7 mouse cellular contexts compared by ENCODE assay signal in genomic region chr13:13953874-13954832, GRCm38 (mm10). TPM values are rescaled to one million over a fixed set of nuclear protein-coding genes. Genes with fewer than 3 reads are reported as not detected.
DNase-seq lines count a peak whose midpoint lies in the region; ATAC-seq lines count a peak whose summit lies in the region.

Gene B3galnt2, plus strand, starts transcription at chr13:13954469.

- H3K27me3 ChIP-seq in embryonic facial prominence, embryonic 12.5 days, result no peaks in the 10 kb centered on the region
- no peaks in the 10 kb centered on the region for H3K27me3 ChIP-seq in limb, embryonic 11.5 days (ENCODE audit: control insufficient read depth, insufficient read depth, low read length)
- H3K27me3 ChIP-seq in midbrain, embryonic 14.5 days (ENCODE audit: control insufficient read depth, insufficient read depth, low read length), result no peaks in the 10 kb centered on the region

- H3K36me3 ChIP-seq in embryonic facial prominence, embryonic 12.5 days, result no peaks in the 10 kb centered on the region
- H3K36me3 ChIP-seq in limb, embryonic 11.5 days (ENCODE audit: control insufficient read depth, insufficient read depth, low read length), result no peaks in the 10 kb centered on the region; the same call in 1 of the 2 replicates
- H3K36me3 ChIP-seq in midbrain, embryonic 14.5 days (ENCODE audit: control insufficient read depth, insufficient read depth, low read length), result no peaks in the 10 kb centered on the region

- DNase-seq in adrenal gland, postnatal 25 days, result peak; percentile 91
- DNase-seq in heart, adult 11 months, result peak; percentile 100
- DNase-seq in kidney, adult 18-20 months, result peak; percentile 94
- peak; percentile 96 for DNase-seq in limb, embryonic 11.5 days (ENCODE audit: low spot score)
- DNase-seq in midbrain, embryonic 14.5 days, result peak; percentile 100
- peak; percentile 87 to 95 for DNase-seq in spleen, adult 18-20 months

- H3K9ac ChIP-seq in embryonic facial prominence, embryonic 12.5 days, result peak within 1 kb of the TSS; percentile 86
- H3K9ac ChIP-seq in limb, embryonic 11.5 days (ENCODE audit: low read length), result peak within 1 kb of the TSS; percentile 62
- H3K9ac ChIP-seq in midbrain, embryonic 14.5 days (replicated peaks; ENCODE audit: low read length), result peak within 1 kb of the TSS; percentile 80

- peaks cover 4% of the 10 kb centered on the region for H3K4me1 ChIP-seq in embryonic facial prominence, embryonic 12.5 days
- H3K4me1 ChIP-seq in limb, embryonic 11.5 days (ENCODE audit: control insufficient read depth, insufficient read depth, low read length), result no peaks in the 10 kb centered on the region
- H3K4me1 ChIP-seq in midbrain, embryonic 14.5 days (ENCODE audit: control insufficient read depth, insufficient read depth, low read length), result peaks cover 13% of the 10 kb centered on the region

- H3K4me2 ChIP-seq in embryonic facial prominence, embryonic 12.5 days (replicated peaks), result peak within 1 kb of the TSS; percentile 68
- H3K4me2 ChIP-seq in limb, embryonic 11.5 days (ENCODE audit: low read depth, severe bottlenecking), result peak within 1 kb of the TSS; percentile 50
- peak within 1 kb of the TSS; percentile 79 for H3K4me2 ChIP-seq in midbrain, embryonic 14.5 days (ENCODE audit: low read length)

- peak within 1 kb of the TSS; percentile 88 for H3K4me3 ChIP-seq in embryonic facial prominence, embryonic 12.5 days
- H3K4me3 ChIP-seq in limb, embryonic 11.5 days (ENCODE audit: low read depth, low read length), result peak within 1 kb of the TSS; percentile 49
- peak within 1 kb of the TSS; percentile 82 for H3K4me3 ChIP-seq in midbrain, embryonic 14.5 days (replicated peaks; ENCODE audit: low read depth, low read length)

- H3K9me3 ChIP-seq in embryonic facial prominence, embryonic 12.5 days, result no peaks in the 10 kb centered on the region
- no peaks in the 10 kb centered on the region for H3K9me3 ChIP-seq in limb, embryonic 11.5 days (ENCODE audit: control insufficient read depth, low read length)
- H3K9me3 ChIP-seq in midbrain, embryonic 14.5 days (ENCODE audit: control insufficient read depth, low read length), result no peaks in the 10 kb centered on the region

- H3K27ac ChIP-seq in embryonic facial prominence, embryonic 12.5 days, result peak within 1 kb of the TSS; percentile 88
- peak within 1 kb of the TSS; percentile 71; the same call in 1 of the 2 replicates for H3K27ac ChIP-seq in limb, embryonic 11.5 days (replicated peaks; ENCODE audit: low read depth, low read length)
- peak within 1 kb of the TSS; percentile 71 for H3K27ac ChIP-seq in midbrain, embryonic 14.5 days (replicated peaks; ENCODE audit: low read depth, low read length)

- peak; percentile 100 for ATAC-seq in embryonic facial prominence, embryonic 12.5 days (ENCODE audit: insufficient number of reproducible peaks, insufficient read depth, low FRiP score, low TSS enrichment)
- peak; percentile 99 for ATAC-seq in limb, embryonic 11.5 days (ENCODE audit: insufficient number of reproducible peaks, low FRiP score, low TSS enrichment, low read depth)
- ATAC-seq in midbrain, embryonic 14.5 days (ENCODE audit: low FRiP score, low TSS enrichment), result peak; percentile 99

- WGBS in embryonic facial prominence, embryonic 12.5 days, result under 1% methylated on average over 78 of the region's 78 CpGs
- under 1% methylated on average over 78 of the region's 78 CpGs for WGBS in limb, embryonic 11.5 days
- under 1% methylated on average over 76 of the region's 78 CpGs for WGBS in midbrain, embryonic 14.5 days

RNA-seq across cellular contexts. Expression of gene B3galnt2, which starts in this region (rescaled TPM):
- total RNA-seq in adrenal gland, postnatal 25 days (2021), result 25.6 and 26.0 TPM in 2 replicates
- polyA plus RNA-seq in embryonic facial prominence, embryonic 12.5 days (2016; fragmentation: Nextera tagmentation; extraction: Ambion mirVana), result 44.7 and 45.6 TPM in 2 replicates
- 49.4 and 49.7 TPM in 2 replicates for polyA plus RNA-seq in limb, embryonic 11.5 days (2014; fragmentation: Nextera tagmentation; extraction: Ambion mirVana)
- polyA plus RNA-seq in midbrain, embryonic 14.5 days (2014; fragmentation: Nextera tagmentation; extraction: Ambion mirVana), result 17.2 and 20.6 TPM in 2 replicates

Comparison
In these comparisons a context has a peak if more than half of its experiments do, and no peak if none do; other contexts are left out.
1. Peak in every context shown above with its lines: DNase-seq, ATAC-seq, H3K4me3 ChIP-seq and H3K27ac ChIP-seq.